Mouse (Mus musculus) midbrain, embryonic 11.5 days (tissue): ENCODE measurements around the gene Trim3. TPM values are rescaled to one million over a fixed set of nuclear protein-coding genes. Genes with fewer than 3 reads are reported as not detected.

Source experiments
- ATAC-seq: fragments of 200-750 bp; cut with Nextera tagmentation; 2 replicates; pipeline ENCODE4 v1.8.0; 2017; ENCODE audit warnings: moderate TSS enrichment, moderate library complexity; ENCODE audit not compliant: low FRiP score
- DNase-seq: peaks from one replicate; pipeline ENCODE4 v3.0.0; 2015; ENCODE audit warnings: low spot score; ENCODE audit errors: missing footprints
- H3K27ac ChIP-seq: fragments of 300-500 bp; sonication (generic); 2 replicates; pipeline ENCODE4 v1.5.1; 2014; ENCODE audit warnings: low read depth, low read length
- H3K27me3 ChIP-seq: fragments of 300-500 bp; sonication (generic); 2 replicates; pipeline ENCODE4 v1.6.1; 2014; ENCODE audit warnings: mild to moderate bottlenecking, low read length, moderate library complexity, mixed read lengths; ENCODE audit not compliant: control insufficient read depth, insufficient read depth
- H3K36me3 ChIP-seq: fragments of 300-500 bp; sonication (generic); 2 replicates; pipeline ENCODE4 v1.6.1; 2014; ENCODE audit warnings: mild to moderate bottlenecking, low read length, moderate library complexity, mixed read lengths; ENCODE audit not compliant: control insufficient read depth, insufficient read depth
- H3K4me1 ChIP-seq: fragments of 300-500 bp; sonication (generic); 2 replicates; pipeline ENCODE4 v1.6.1; 2014; ENCODE audit warnings: low read length; ENCODE audit not compliant: control insufficient read depth, insufficient read depth
- H3K4me2 ChIP-seq: fragments of 300-500 bp; sonication (generic); 2 replicates; pipeline ENCODE4 v1.6.1; 2014; ENCODE audit warnings: mild to moderate bottlenecking, moderate library complexity
- H3K4me3 ChIP-seq: fragments of 300-500 bp; sonication (generic); 2 replicates; pipeline ENCODE4 v1.5.1; 2014; ENCODE audit warnings: low read depth, low read length
- H3K9ac ChIP-seq: fragments of 300-500 bp; sonication (generic); 2 replicates; pipeline ENCODE4 v1.6.1; 2014; ENCODE audit warnings: low read length
- H3K9me3 ChIP-seq: fragments of 300-500 bp; sonication (generic); 2 replicates; pipeline ENCODE4 v1.6.1; 2016; ENCODE audit warnings: low read length; ENCODE audit not compliant: control insufficient read depth
- WGBS: fragments of 180-500 bp; shearing (Covaris S2); extraction: QIAGEN DNeasy Blood & Tissue Kit; methylation state at CpG from one replicate; pipeline ENCODE4 v1.1.7; 2014; 5-methylcytosine and 5-hydroxymethylcytosine counted together
- polyA plus RNA-seq: library from polyadenylated mRNA; unstranded; fragments of >200 nt; fragmentation: Nextera tagmentation; extraction: Ambion mirVana; gene quantifications from 2 replicates; pipeline ENCODE4 v1.2.1, GENCODE M21; 2014

Gene Trim3
- polyA plus RNA-seq, 1 experiment from 2014 or later = 23.8 TPM

GRCm38 (mm10) chr7:105556406-105556805 lies 77.0 kb downstream of the Trim3 start:
- Histone ChIP-seq H3K9ac (no peak overlapping the region), H3K4me3 (no peak overlapping the region), H3K27ac (no peak overlapping the region), H3K9me3 (no peaks in the 10 kb centered on the region), H3K4me1 (peaks cover 7% of the 10 kb centered on the region), H3K36me3 (peaks cover 2% of the 10 kb centered on the region; the same call in 1 of the 2 replicates), H3K27me3 (no peaks in the 10 kb centered on the region), H3K4me2 (no peak overlapping the region)
- ATAC-seq (no peak), DNase-seq (no peak)
- 86% methylated on average over 8 of the region's 8 CpGs for WGBS

DNA sequence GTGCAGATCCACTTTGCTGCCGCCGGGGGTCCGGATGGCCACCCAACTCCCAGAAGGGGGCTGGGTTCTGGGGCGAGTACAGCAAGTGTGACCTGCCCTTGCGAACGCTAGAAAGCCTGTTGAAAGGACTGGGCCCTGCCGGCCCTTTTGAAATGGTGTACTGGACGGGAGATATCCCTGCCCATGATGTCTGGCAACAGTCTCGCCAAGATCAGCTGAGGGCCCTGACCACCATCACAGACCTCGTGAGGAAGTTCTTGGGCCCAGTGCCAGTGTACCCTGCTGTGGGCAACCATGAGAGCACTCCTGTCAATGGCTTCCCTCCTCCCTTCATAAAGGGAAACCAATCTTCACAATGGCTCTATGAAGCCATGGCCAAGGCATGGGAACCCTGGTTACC lies 77.8 kb downstream of the Trim3 start:
- WGBS = 92% methylated on average over 10 of the region's 10 CpGs
- Histone ChIP-seq H3K27ac (no peak overlapping the region), H3K4me2 (no peak overlapping the region), H3K4me3 (no peak overlapping the region), H3K4me1 (peaks cover 7% of the 10 kb centered on the region), H3K9ac (no peak overlapping the region), H3K36me3 (no peaks in the 10 kb centered on the region; the same call in 1 of the 2 replicates), H3K9me3 (no peaks in the 10 kb centered on the region), H3K27me3 (no peaks in the 10 kb centered on the region)
- no peak for ATAC-seq
- DNase-seq = no peak

Other genes starting within 250 kb of the Trim3 start
- 25.4 and 30.4 TPM in 2 replicates for gene Fam160a2, start 233.5 kb downstream of the Trim3 start, polyA plus RNA-seq
- gene Cnga4, start 229.0 kb downstream of the Trim3 start, polyA plus RNA-seq = not detected in 2 replicates
- 0.14 and 0.28 TPM in 2 replicates for gene Cckbr, start 207.8 kb downstream of the Trim3 start, polyA plus RNA-seq
- 24.2 and 24.9 TPM in 2 replicates for gene Cavin3, start 151.3 kb downstream of the Trim3 start, polyA plus RNA-seq
- gene Smpd1, start 79.2 kb downstream of the Trim3 start, polyA plus RNA-seq = 42.0 and 47.3 TPM in 2 replicates
- 100 and 103 TPM in 2 replicates for gene Apbb1, start 51.9 kb downstream of the Trim3 start, polyA plus RNA-seq
- 0.11 and 0.29 TPM in 2 replicates for gene Hpx, start 33.4 kb downstream of the Trim3 start, polyA plus RNA-seq
- 118 and 141 TPM in 2 replicates for gene Timm10b, start 6.5 kb upstream of the Trim3 start, polyA plus RNA-seq
- 70.1 and 72.9 TPM in 2 replicates for gene Arfip2, start 6.8 kb upstream of the Trim3 start, polyA plus RNA-seq
- gene Gm45799, start 7.0 kb upstream of the Trim3 start, polyA plus RNA-seq = 10.5 and 11.9 TPM in 2 replicates
- gene Dnhd1, start 17.3 kb upstream of the Trim3 start, polyA plus RNA-seq = 1.00 and 1.3 TPM in 2 replicates
- 238 and 241 TPM in 2 replicates for gene Ilk, start 103.0 kb upstream of the Trim3 start, polyA plus RNA-seq
- 41.2 and 45.0 TPM in 2 replicates for gene Rrp8, start 103.8 kb upstream of the Trim3 start, polyA plus RNA-seq
- gene Taf10, start 110.8 kb upstream of the Trim3 start, polyA plus RNA-seq = 163 and 195 TPM in 2 replicates
- 54.1 and 57.9 TPM in 2 replicates for gene Tpp1, start 118.7 kb upstream of the Trim3 start, polyA plus RNA-seq
- gene Dchs1, start 154.1 kb upstream of the Trim3 start, polyA plus RNA-seq = 10.7 and 12.7 TPM in 2 replicates
- gene Mrpl17, start 177.5 kb upstream of the Trim3 start, polyA plus RNA-seq = 245 and 258 TPM in 2 replicates